Mouse (Mus musculus) 3134 (cell line): ENCODE results near the gene Eps8l1.
A peak's percentile ranks its signal among the peaks of the same experiment; 100 is the strongest.

Source experiments
- DNase-seq: peaks from one replicate; pipeline ENCODE4 v3.0.0-alpha.2; 2011; ENCODE audit warnings: low spot score; ENCODE audit not compliant: insufficient read length; ENCODE audit errors: extremely low read depth

Eps8l1 gene

GRCm38 (mm10) chr7:4478021-4478795 lies 17.7 kb downstream of the Eps8l1 start:
- DNase-seq, result no peak

DNA sequence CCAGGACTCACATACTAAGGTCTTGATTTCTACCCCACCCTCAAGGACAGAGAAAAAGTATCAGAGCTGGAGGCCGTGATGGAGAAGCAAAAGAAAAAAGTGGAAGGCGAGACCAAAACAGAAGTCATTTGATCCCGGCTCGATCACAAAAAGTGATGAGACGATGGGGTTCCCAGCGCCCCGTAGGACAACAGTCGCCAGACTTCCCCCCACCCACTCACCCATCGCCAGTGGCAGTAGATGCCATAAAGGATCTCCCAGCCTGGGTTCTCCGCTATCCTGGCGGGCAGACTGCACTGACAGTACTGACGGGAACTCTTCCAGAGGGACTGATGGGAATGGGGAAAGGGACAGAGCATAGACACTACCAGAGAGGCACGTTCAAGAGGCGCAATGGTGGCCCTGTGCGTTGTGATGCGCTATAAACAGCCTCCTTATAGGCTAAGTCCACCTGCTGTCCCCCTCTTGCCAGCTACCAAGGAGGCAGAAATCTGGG lies 18.4 kb downstream of the Eps8l1 start:
- no peak for DNase-seq

- no peak for DNase-seq
These were observed 19.2 kb downstream of the Eps8l1 start for GRCm38 (mm10) chr7:4479674-4480073.

DNA sequence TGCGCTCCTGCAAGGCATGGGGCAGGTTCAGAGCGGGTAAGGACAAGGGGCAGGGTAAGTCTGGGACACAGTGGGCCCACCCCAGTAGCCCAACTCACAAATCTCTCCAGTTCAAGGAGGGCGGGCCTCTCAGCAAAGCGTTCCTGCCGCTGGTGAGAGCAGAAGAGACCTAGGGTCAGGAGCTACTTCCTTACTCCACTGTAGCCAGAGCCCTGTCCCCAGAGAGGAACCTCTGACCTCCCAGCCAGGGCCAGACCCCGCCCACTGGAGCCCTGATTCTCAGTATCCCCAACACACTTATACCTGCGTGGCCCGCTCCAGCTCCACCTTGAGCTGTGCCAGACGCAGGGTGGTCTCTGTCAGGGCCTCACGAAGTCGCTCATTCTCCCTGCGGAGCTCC lies 21.8 kb downstream of the Eps8l1 start:
- no peak for DNase-seq

GRCm38 (mm10) chr7:4491308-4491707 lies 30.8 kb downstream of the Eps8l1 start:
- DNase-seq, result no peak

GRCm38 (mm10) chr7:4492284-4493224 lies 32.1 kb downstream of the Eps8l1 start:
- DNase-seq, result no peak

DNA sequence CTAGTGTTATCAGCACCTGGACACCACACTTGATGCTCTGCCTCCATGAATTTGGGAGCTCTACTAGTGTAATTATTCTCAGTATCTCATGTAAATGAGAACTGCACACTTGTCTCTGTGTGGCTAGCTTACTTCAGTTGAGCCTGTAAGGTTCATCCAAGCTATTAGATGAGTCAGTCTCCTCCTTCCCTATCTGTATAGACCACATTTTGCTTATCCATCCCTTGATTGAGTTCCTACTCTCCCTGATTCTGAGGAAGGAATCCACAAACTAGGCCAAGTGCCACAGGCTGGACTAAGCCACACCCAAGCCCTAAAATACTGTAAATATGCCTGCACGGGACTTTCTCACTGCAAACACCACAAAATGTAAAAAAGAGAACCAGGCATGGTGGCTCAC lies 33.5 kb downstream of the Eps8l1 start:
- DNase-seq, result no peak

DNA sequence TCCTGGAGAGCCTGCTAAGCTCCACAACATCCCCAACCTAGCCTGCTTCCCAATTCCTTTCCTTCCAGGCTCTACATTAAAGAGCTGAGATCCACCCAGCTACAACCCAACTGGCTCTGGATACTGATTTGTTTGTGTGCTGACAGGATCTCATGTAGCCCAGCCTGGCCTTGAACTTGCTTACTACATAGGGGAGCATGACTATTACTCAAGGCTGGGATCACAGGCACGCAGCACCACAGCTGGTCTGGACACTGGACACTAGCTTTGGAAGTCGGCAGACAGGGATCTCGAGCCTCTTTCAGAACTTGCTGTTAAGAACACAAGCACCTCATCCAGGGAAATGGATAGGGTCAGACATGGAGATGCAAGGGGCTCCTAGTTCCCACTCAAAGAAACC lies 36.0 kb downstream of the Eps8l1 start:
- no peak for DNase-seq

- no peak for DNase-seq
These were observed 36.9 kb downstream of the Eps8l1 start for GRCm38 (mm10) chr7:4497271-4497903.

GRCm38 (mm10) chr7:4498251-4498650 lies 37.8 kb downstream of the Eps8l1 start:
- no peak for DNase-seq

DNA sequence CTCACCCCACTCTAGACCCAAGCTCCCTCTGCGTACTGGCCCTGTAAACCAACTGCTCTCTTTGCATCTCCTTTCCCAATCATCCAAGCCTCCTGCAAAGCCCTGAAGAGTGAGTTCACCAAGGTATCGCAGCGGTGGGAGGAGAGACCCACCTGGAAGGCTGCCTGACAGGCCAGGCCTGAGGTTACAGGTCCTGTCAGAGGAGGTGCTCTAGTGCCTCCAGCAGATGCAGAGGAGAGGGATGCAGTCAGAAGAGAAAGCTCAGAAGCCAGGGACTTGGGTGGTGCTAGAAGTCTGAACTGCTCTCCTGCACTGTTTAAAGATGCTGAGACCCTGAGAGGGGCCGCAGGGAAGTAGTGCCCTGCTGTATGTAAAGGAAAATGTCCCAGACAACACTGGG lies 38.6 kb downstream of the Eps8l1 start:
- no peak for DNase-seq

DNA sequence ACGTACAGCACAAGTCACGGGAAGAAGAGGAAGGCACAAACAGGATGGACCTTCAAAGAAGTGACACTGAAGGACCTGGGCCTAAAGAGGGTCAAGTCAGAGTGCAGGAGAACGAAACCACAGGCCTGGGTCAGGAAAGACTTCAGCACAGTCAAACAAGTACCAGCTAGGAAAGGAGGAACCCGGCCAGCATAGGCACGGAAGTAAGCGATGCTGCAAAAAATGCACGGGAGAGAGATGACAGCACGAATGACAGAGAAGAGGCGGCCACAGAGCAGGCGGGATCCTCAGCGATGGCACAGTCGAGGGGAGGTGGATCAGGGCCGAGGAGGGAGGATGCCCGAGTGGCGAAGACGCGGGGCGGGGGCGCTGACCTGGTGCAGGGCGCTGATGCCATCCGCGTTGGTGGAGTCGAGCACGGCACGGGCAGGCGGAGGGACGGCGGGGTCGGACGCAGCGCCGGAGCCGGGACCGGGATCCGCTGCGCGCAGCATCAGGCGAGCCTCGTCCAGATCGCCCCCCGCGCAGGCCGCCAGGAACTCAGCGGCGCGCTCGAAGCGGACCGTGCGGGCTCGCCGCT lies 40.5 kb downstream of the Eps8l1 start:
- DNase-seq, result peak; percentile 55

DNA sequence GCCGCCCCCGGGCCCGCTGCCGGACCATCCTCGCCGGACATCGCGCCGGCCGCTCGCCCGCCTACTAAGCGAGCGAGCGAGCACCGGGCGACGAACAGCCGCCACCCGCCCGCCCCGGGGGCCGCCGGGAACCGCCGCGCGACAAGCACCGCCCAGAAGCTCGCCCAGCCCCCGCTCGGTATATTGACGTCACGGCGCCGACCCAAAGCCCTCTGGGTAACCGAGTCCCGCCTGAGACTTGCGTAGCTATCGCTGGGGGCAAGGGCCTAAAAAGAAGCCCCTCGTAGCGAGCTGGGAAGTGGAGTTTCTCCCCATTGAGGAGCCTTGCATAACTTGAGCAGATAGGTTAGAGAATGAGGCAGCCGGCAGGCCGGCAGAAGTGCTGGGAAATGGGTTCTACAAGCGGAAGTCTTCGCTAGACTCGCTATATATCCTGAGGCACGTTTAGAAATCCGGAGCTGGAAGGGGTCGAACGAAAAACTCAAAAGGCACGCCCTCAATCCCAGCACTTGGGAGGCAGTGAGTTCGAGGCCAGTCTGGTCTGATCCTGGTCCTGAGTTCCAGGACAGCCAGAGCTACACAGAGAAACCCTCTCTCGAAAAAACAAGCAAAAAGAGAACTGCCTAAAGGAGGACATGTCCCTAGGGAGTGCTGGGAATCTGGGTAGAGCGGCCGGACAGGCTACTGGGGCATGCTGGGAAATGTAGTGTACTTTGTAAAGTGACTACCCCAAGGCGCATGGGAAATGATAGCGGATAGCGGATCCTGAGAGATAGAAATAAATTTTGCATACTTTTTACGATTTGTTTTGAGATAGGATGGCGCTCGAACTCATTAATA lies 41.3 kb downstream of the Eps8l1 start, which contains the start of gene Ppp1r12c:
Ppp1r12c (minus strand) TSS at position 123 of the 840 bp plus-strand sequence.
- DNase-seq, result peak; percentile 86

DNA sequence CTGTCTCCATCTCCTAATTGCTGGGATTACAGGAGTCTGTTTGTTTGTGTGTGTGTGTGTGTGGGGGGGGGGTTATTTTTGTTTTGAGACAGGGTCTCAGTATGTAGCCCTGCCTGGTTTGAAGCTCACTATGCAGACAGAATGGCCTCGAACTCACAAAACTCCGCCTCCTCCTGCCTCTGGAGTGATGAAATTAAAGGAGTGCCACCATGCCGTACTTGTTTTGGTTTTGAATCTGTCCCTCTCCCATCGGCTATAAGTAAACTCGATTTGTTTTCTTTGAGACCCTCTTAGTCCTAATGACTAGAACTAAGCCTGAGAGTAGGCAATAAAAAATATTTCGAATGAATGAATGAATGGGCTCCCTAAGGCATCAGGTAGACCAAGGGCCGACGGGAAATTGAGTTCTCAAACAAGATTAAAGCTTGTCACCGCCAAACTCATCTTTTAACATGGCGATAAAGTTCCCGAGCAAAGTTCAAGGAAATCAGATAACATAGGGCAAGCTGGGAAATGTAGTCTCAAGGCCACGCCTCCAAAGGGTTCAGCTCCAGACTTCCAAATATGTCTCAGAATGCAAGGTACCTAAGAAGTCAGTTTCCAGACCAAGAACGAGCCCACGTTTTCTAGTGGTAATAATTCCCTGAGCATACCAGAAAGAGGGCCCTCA lies 42.1 kb downstream of the Eps8l1 start:
- peak; percentile 35 for DNase-seq

- no peak for DNase-seq
These were observed 42.6 kb downstream of the Eps8l1 start for GRCm38 (mm10) chr7:4503100-4503499.

GRCm38 (mm10) chr7:4503858-4504257 lies 43.4 kb downstream of the Eps8l1 start:
- no peak for DNase-seq

GRCm38 (mm10) chr7:4504646-4505435 lies 44.4 kb downstream of the Eps8l1 start:
- no peak for DNase-seq

DNA sequence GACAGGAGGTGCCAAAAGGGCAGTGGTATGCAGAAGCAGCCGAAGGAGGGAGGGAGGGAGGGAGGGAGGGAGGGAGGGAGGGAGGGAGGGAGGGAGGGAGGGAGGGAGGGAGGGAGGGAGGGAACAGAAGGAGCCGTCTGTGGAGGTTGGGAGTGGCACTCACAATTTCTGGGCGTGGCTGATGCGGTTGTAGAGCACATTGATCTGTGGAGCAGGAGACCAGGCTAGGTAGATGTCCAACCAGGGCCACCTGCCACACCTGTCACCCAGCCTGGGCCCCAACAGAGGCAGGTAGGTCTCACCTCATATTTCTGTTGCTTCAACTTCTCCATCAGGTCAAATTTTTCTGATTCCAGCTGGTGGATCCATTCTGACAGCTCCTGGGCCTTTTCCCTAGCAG lies 46.7 kb downstream of the Eps8l1 start:
- no peak for DNase-seq
